Mouse (Mus musculus): ENCODE measurements around the gene Atoh7.

- TF ChIP-seq CTCF (IDR thresholded peaks at IDR 0.05; ENCODE audit: extremely low read depth, insufficient read depth, low read length) (no peak), POLR2A (IDR thresholded peaks at IDR 0.05; ENCODE audit: extremely low read depth, insufficient read depth, low read length) (no peak)
Measured at GRCm38 (mm10) chr10:63062696-63063095, 36.8 kb upstream of the Atoh7 start.

Measured in cortical plate, adult 2 months (tissue).